Mouse (Mus musculus): ENCODE measurements around the gene Sgip1.

The Sgip1 gene

GRCm38 (mm10) chr4:102840062-102840798, 99.1 kb downstream of the Sgip1 start:
- no peak for DNase-seq (ENCODE audit: low spot score in 2 of 2)

DNA sequence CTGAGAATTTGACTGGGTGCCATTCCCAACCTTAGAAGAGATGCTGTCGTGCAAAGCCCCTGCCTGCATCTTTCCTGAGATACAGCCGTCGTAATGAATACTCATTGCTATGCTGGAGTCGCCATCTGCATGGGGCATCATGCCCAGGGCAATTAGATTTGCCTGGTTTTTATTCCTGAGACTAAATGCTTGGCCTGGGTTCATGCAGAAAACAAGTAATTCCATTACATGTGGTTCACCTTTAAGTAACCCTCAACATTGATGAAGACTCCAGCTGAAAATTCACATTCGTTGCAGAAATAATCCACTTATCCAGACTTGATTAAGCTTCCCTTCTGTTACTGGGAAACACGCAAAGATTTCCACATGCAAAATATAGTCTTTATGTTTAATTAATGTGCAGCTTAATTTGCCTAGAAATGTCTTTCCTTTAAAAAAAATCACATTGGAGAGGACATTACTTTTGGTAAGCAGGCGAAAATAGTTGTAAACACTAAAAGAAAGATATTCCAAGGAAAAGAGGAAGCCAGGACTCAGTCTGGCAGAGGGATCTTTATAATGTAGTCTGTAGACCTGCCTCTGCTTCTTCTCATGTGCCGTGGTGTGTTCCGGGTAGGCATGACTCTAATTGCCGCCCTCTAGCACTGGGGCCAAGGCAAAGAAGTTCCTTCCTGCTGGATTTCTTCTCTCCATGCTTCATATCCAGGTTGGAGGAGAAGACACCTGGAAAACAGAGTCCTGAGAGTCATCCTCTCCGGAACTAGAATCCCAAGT, 100.0 kb downstream of the Sgip1 start:
- DNase-seq (ENCODE audit: low spot score in 2 of 2), result no peak

DNA sequence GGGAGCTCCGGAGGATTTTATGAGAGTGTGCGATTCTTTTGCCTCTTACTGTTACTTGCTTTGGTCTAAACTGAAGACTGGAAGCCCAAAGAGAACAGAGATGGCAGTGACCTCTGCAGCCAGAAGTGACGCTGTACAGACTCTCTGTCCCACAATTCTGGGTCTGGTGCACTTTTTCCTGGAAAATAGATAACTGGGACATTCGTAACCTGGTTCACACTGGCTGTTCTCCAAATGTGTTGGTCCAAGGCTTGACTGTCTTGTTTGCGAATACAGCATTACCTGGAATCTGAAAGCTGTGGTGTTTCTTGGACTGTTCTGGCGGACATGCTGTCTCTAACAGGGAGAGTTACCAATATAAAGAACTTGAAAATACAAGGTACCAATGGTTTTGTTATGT, 109.4 kb downstream of the Sgip1 start:
- no peak for DNase-seq (ENCODE audit: low spot score in 2 of 2)

- no peak for DNase-seq (ENCODE audit: low spot score in 2 of 2)
Observed at GRCm38 (mm10) chr4:102851161-102851560, 110.1 kb downstream of the Sgip1 start.

DNA sequence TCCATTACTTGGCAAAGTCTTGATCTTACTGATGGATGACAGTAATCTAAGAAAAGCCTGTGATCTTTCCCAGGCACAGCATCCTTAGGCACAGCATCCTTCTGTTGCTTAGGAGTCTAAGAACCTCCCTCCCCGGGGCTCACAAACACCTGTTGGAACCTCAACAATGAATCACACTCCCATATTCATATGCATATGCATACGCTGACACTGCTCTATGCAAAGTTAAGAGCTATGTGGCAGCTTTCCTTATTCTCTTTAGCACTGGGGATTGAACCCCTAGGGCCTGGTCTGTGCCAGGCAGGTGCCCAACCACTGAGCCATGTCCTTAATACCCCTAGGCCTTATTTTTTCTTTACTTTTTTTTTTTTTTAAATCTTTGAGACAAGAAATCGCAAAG, 111.2 kb downstream of the Sgip1 start:
- DNase-seq (ENCODE audit: low spot score in 2 of 2), result no peak

GRCm38 (mm10) chr4:102852808-102853207, 111.7 kb downstream of the Sgip1 start:
- DNase-seq (ENCODE audit: low spot score in 2 of 2), result no peak

DNA sequence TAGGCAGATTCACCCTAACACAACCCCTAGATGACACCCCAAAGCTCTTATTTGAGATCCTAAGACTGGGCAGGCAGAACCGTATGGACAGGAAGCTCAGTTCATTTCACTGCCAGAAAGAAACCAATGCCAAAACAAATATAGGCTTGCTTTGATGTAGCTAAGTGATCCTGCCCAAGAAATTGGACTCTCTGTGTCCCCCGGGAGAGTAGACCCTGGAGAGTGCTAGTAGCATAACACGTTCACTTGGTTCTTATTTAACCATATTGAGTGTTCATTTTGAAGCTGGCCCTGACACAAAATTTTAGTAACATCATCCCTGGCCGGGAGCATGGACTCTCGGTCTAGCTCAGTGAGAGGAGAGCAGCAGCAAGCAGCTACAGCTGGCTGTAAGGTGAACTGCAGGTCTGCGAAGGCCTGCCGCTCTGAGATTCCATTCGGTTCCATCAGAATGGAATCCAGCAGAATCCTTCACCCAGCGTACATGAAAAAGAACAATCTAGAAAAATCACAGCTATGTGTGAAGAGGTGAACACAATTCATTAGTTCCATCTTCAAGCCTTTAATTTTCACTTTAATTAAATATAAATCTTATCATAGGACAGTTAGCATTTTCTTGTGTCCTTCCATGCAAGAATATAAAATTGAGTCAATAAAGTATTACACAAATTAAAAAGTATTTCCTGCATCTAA, 112.4 kb downstream of the Sgip1 start:
- DNase-seq (ENCODE audit: low spot score in 2 of 2), result no peak

DNA sequence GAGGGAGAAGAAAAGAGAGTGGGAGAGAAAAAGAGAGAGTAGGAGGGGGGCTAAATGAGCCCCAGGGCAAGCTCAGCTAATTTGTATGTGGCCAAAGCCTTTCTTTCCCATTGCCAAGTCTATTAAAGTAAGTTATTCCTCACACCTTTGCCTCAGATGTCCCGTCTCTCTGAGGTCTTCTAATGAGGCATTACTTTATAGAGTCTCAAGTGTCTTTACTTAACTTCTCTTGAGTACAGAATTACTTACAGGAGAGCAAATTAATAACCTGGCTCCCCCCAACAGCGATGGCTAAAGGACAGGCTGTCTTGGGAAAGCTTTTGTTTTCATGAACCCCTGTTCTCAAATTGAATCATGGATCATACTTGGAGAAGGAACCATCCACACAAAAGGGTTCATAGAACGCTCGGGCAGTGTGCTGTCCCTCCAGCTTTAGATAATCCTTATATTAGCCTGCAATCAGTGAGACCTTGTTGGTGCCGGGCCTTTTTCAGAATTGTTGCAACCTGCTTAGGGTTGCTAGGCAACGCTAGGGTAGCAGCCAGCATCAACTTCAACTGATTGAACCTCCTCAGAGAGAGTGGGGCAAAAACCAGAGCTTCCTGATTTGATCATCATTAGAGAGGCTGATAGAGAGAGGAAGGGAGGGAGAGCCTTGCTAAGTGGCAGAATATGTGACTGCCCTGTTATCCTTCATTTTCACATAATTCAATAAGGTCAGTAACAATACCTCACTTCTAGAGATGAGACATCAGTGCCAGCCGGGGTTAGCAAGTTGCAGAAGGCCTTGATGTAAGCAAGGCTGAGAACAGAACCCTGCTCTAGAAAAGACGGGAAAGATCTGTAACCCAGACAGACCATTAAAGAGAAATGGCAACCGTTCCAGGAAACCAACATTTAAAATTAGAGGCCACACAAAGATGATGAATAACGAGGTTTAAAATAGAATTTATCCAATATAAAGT, 114.1 kb downstream of the Sgip1 start:
- DNase-seq (ENCODE audit: low spot score in 2 of 2), result no peak

- no peak for DNase-seq (ENCODE audit: low spot score in 2 of 2)
Observed at GRCm38 (mm10) chr4:102856086-102856485, 115.0 kb downstream of the Sgip1 start.

- DNase-seq (ENCODE audit: low spot score in 2 of 2), result no peak
Observed at GRCm38 (mm10) chr4:102859259-102860194, 118.4 kb downstream of the Sgip1 start.

GRCm38 (mm10) chr4:102862751-102863710, 121.9 kb downstream of the Sgip1 start:
- no peak for DNase-seq (ENCODE audit: low spot score in 2 of 2)

GRCm38 (mm10) chr4:102866531-102866930, 125.4 kb downstream of the Sgip1 start:
- DNase-seq (ENCODE audit: low spot score in 2 of 2), result no peak

DNA sequence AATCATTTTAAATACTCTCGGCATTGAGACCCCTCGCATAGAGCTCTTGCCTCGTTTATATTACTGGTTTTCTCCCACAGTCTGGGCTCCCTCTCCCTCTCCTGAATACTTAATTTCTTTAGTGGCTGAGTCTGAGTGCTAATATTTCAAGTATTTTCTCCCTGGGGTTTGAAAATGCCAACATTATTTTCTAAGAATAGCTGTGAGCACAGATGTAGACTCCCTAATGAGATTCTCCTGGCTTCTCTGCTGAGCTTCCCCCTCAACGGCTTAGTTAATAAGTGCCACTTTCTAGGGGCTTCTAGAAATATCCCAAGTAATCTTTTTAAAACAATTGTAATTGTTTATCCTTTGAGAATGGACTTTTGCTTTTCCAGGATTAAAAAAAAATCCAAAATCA, 130.2 kb downstream of the Sgip1 start:
- no peak for DNase-seq (ENCODE audit: low spot score in 2 of 2)

DNA sequence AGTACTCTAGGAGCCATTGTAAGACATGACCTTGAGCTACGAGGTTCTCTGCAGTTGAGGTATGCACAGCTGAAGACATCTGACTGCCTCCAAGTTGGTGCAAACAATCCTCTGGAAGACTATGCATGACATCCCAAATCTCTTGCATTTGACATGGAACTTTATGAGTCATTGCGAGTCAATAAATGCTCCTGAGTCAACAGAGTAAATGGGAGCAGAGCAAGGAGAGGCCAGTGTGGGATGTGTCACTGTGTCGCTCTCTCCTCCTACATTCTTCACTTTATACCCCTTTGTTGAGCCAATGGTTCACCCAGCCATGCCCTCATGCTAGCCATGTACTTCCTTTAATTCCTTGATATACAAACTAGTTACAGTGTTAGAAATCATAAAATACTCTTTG, 142.0 kb downstream of the Sgip1 start:
- no peak for DNase-seq (ENCODE audit: low spot score in 2 of 2)

GRCm38 (mm10) chr4:102884228-102884627, 143.1 kb downstream of the Sgip1 start:
- DNase-seq (ENCODE audit: low spot score in 2 of 2), result no peak

GRCm38 (mm10) chr4:102886459-102886858, 145.4 kb downstream of the Sgip1 start:
- no peak for DNase-seq (ENCODE audit: low spot score in 2 of 2)

DNA sequence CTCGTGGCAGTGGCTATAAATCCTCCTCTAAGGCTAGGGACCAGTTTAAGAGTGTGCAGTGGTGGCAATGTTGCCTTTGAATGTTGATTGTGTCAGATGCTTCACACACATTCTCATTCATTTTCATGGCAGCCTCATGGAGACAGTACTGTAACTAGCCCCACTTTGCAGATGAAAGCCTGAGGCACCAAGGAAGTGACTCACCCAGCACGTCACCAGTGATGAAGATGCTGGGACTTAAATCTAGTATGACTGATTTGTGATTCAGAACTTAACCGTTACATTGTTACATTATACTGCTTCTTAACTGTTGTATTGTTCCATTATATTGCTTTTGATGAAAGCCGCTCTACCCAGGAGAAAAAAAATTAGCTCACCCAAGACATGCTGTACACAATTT, 145.8 kb downstream of the Sgip1 start:
- no peak for DNase-seq (ENCODE audit: low spot score in 2 of 2)

DNA sequence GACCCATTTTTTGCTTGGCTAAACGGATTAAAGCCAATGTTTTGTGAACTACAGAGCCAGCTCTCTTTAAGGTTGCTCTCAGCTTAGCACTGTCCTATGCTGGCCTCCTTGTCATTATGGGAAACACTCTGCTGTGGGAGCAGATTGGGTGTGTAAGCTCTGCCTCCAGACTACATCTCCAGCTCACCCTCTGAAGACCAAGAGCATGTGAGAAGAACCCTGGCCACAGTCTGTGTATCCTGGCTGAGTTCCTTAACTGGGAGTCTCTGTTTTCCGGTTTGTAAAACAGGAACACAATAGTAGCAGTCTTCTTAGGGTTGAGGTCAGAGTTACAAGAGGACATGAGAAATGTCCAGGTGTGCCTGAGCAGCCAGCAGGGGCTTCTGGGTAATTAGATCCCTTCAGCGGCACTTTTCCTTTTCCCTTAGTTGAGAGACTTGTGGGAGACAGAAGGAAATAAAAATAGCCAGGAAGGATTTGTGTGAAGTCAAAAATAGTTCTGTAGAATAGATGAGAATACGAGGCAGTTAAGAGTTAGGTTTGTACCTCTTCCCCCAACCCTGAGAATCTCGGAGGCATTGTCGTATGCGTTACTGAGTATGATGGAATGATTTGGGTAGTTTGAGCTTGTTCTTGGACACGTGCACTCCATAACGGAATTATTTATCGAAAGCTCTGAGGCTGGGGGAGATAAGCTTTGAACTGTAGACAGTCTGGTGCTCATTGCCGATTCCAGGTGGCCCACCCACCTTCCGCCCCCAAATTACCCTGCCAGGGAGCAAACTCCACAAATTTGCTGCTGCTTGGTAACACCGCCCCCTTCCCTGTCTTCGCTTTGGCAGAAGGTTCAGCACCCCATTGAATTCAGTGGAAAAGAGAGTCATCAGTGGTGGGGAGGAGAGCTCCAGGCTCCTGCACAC, 146.9 kb downstream of the Sgip1 start:
- no peak for DNase-seq (ENCODE audit: low spot score in 2 of 2)
